Mouse (Mus musculus) stomach, postnatal 0 days (tissue): ENCODE results near the gene Gm6760.

Source experiments
- CTCF ChIP-seq: IDR thresholded peaks from 2 replicates; pipeline ENCODE4 v1.5.1; 2016; ENCODE audit warnings: antibody characterized with exemption, low read depth, mild to moderate bottlenecking, moderate library complexity
- EP300 ChIP-seq: optimal IDR thresholded peaks from 2 replicates; pipeline ENCODE3; 2016; ENCODE audit warnings: antibody characterized with exemption

GRCm38 (mm10) chrX:64181246-64181645, 29.2 kb upstream of the Gm6760 start:
- no peak for TF ChIP-seq CTCF
- TF ChIP-seq EP300 = no peak
